Mouse (Mus musculus): ENCODE measurements around the gene Olfr1329. TPM values are rescaled to one million over a fixed set of nuclear protein-coding genes. Genes with fewer than 3 reads are reported as not detected.
"Not testable (repeated sequence)": the region's sequence is repeated elsewhere in the genome, so short reads cannot be mapped to it uniquely, and the experiment has no call there.

Gene Olfr1329
- not detected in 2 replicates for polyA plus RNA-seq (2015; fragmentation: Nextera tagmentation; extraction: Ambion mirVana)

GRCm38 (mm10) chr4:118917365-118917764 lies at the start of gene Olfr1329:
TSS of gene Olfr1329 (minus strand) at chr4:118917465.
- not testable (repeated sequence) for H3K4me3 ChIP-seq (ENCODE audit: low read length); H3K4me2 ChIP-seq (ENCODE audit: low read depth, low read length); H3K9me3 ChIP-seq (ENCODE audit: control insufficient read depth, low read length); ATAC-seq; H3K4me1 ChIP-seq (ENCODE audit: control insufficient read depth, insufficient read depth, low read length); H3K9ac ChIP-seq (ENCODE audit: low read depth, low read length); H3K36me3 ChIP-seq (ENCODE audit: control insufficient read depth, insufficient read depth, low read length); H3K27ac ChIP-seq (ENCODE audit: low read length); H3K27me3 ChIP-seq (replicated peaks; ENCODE audit: control insufficient read depth, insufficient read depth, low read length)
- WGBS: 51% methylated on average over 2 of the region's 2 CpGs

- Histone ChIP-seq H3K27ac (ENCODE audit: low read length) (no peak within 1 kb of the TSS), H3K27me3 (replicated peaks; ENCODE audit: control insufficient read depth, insufficient read depth, low read length) (no peaks in the 10 kb centered on the region), H3K9me3 (ENCODE audit: control insufficient read depth, low read length) (no peaks in the 10 kb centered on the region), H3K9ac (ENCODE audit: low read depth, low read length) (no peak within 1 kb of the TSS), H3K36me3 (ENCODE audit: control insufficient read depth, insufficient read depth, low read length) (no peaks in the 10 kb centered on the region), H3K4me3 (ENCODE audit: low read length) (no peak within 1 kb of the TSS), H3K4me1 (ENCODE audit: control insufficient read depth, insufficient read depth, low read length) (no peaks in the 10 kb centered on the region), H3K4me2 (ENCODE audit: low read depth, low read length) (no peak within 1 kb of the TSS)
- WGBS: 85% methylated on average over 2 of the region's 2 CpGs
- ATAC-seq: no peak
Measured at GRCm38 (mm10) chr4:118961141-118961628, 43.9 kb upstream of the Olfr1329 start, which contains the start of gene Lao1. TSS of gene Lao1 (plus strand) at chr4:118961578.

GRCm38 (mm10) chr4:118958812-118959211 lies 41.5 kb upstream of the Olfr1329 start:
- Histone ChIP-seq H3K4me3 (ENCODE audit: low read length) (no peak overlapping the region), H3K36me3 (ENCODE audit: control insufficient read depth, insufficient read depth, low read length) (no peaks in the 10 kb centered on the region), H3K4me1 (ENCODE audit: control insufficient read depth, insufficient read depth, low read length) (no peaks in the 10 kb centered on the region), H3K4me2 (ENCODE audit: low read depth, low read length) (no peak overlapping the region), H3K27ac (ENCODE audit: low read length) (no peak overlapping the region), H3K9me3 (ENCODE audit: control insufficient read depth, low read length) (no peaks in the 10 kb centered on the region), H3K9ac (ENCODE audit: low read depth, low read length) (no peak overlapping the region), H3K27me3 (replicated peaks; ENCODE audit: control insufficient read depth, insufficient read depth, low read length) (no peaks in the 10 kb centered on the region)
- WGBS: 81% methylated on average over 7 of the region's 7 CpGs
- no peak for ATAC-seq

GRCm38 (mm10) chr4:118938512-118938911 lies 21.2 kb upstream of the Olfr1329 start, which contains the start of gene Olfr1328:
TSS of gene Olfr1328 (minus strand) at chr4:118938612.
- Histone ChIP-seq H3K36me3 (ENCODE audit: control insufficient read depth, insufficient read depth, low read length) (no peaks in the 10 kb centered on the region), H3K9me3 (ENCODE audit: control insufficient read depth, low read length) (no peaks in the 10 kb centered on the region), H3K27ac (ENCODE audit: low read length) (no peak within 1 kb of the TSS), H3K9ac (ENCODE audit: low read depth, low read length) (no peak within 1 kb of the TSS), H3K4me3 (ENCODE audit: low read length) (no peak within 1 kb of the TSS), H3K4me2 (ENCODE audit: low read depth, low read length) (no peak within 1 kb of the TSS), H3K27me3 (replicated peaks; ENCODE audit: control insufficient read depth, insufficient read depth, low read length) (no peaks in the 10 kb centered on the region), H3K4me1 (ENCODE audit: control insufficient read depth, insufficient read depth, low read length) (no peaks in the 10 kb centered on the region)
- 72% methylated on average over 2 of the region's 2 CpGs for WGBS
- ATAC-seq: no peak

GRCm38 (mm10) chr4:118931326-118931725 lies 14.1 kb upstream of the Olfr1329 start:
- ATAC-seq: not testable (repeated sequence)
- WGBS: 83% methylated on average over 3 of the region's 3 CpGs

DNA sequence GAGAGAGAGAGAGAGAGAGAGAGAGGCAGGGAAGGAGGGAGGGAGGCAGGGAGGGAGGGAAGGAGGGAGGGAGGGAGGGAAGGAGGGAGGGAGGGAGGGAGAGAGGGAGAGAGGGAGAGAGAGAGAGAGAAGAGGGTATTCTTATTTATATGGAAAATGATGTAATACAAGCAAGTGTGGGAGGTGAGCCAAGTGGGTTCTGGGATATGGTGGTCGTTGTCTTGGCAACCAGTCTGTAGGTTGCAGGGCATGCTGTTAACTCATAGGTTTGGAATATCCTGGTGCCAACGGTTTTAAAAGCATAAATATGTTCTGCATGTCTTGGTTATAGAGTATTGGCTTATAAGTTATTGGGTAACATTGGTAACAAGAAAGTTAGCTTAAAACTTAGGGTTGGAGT lies 15.3 kb downstream of the Olfr1329 start:
- H3K27ac ChIP-seq (ENCODE audit: low read length): no peak overlapping the region
- H3K36me3 ChIP-seq (ENCODE audit: control insufficient read depth, insufficient read depth, low read length): no peaks in the 10 kb centered on the region
- H3K9me3 ChIP-seq (ENCODE audit: control insufficient read depth, low read length): no peaks in the 10 kb centered on the region
- H3K4me3 ChIP-seq (ENCODE audit: low read length): no peak overlapping the region
- no peak for ATAC-seq
- no peak overlapping the region for H3K4me2 ChIP-seq (ENCODE audit: low read depth, low read length)
- no peak overlapping the region for H3K9ac ChIP-seq (ENCODE audit: low read depth, low read length)
- H3K27me3 ChIP-seq (replicated peaks; ENCODE audit: control insufficient read depth, insufficient read depth, low read length): no peaks in the 10 kb centered on the region
- 61% methylated on average over 2 of the region's 2 CpGs for WGBS
- no peaks in the 10 kb centered on the region for H3K4me1 ChIP-seq (ENCODE audit: control insufficient read depth, insufficient read depth, low read length)

More at GRCm38 (mm10) chr4:118931326-118931725, 14.1 kb upstream of the Olfr1329 start:
- not testable (repeated sequence) for H3K9me3 ChIP-seq (ENCODE audit: control insufficient read depth, low read length); H3K4me2 ChIP-seq (ENCODE audit: low read depth, low read length); H3K4me3 ChIP-seq (ENCODE audit: low read length); H3K27ac ChIP-seq (ENCODE audit: low read length); H3K4me1 ChIP-seq (ENCODE audit: control insufficient read depth, insufficient read depth, low read length); H3K9ac ChIP-seq (ENCODE audit: low read depth, low read length); H3K27me3 ChIP-seq (replicated peaks; ENCODE audit: control insufficient read depth, insufficient read depth, low read length); H3K36me3 ChIP-seq (ENCODE audit: control insufficient read depth, insufficient read depth, low read length)

GRCm38 (mm10) chr4:118888297-118888696 lies 29.0 kb downstream of the Olfr1329 start, which contains the start of gene Olfr1330:
TSS of gene Olfr1330 (plus strand) at chr4:118888597.
- WGBS: 90% methylated on average over 1 of the region's 1 CpGs
- no peaks in the 10 kb centered on the region for H3K27me3 ChIP-seq (replicated peaks; ENCODE audit: control insufficient read depth, insufficient read depth, low read length)
- H3K27ac ChIP-seq (ENCODE audit: low read length): no peak within 1 kb of the TSS
- no peaks in the 10 kb centered on the region for H3K4me1 ChIP-seq (ENCODE audit: control insufficient read depth, insufficient read depth, low read length)
- no peaks in the 10 kb centered on the region for H3K9me3 ChIP-seq (ENCODE audit: control insufficient read depth, low read length)
- ATAC-seq: no peak
- H3K36me3 ChIP-seq (ENCODE audit: control insufficient read depth, insufficient read depth, low read length): no peaks in the 10 kb centered on the region
- no peak within 1 kb of the TSS for H3K9ac ChIP-seq (ENCODE audit: low read depth, low read length)
- H3K4me3 ChIP-seq (ENCODE audit: low read length): no peak within 1 kb of the TSS
- no peak within 1 kb of the TSS for H3K4me2 ChIP-seq (ENCODE audit: low read depth, low read length)

- Histone ChIP-seq H3K9me3 (ENCODE audit: control insufficient read depth, low read length) (no peaks in the 10 kb centered on the region), H3K27me3 (replicated peaks; ENCODE audit: control insufficient read depth, insufficient read depth, low read length) (no peaks in the 10 kb centered on the region), H3K4me2 (ENCODE audit: low read depth, low read length) (no peak overlapping the region), H3K4me3 (ENCODE audit: low read length) (no peak overlapping the region), H3K4me1 (ENCODE audit: control insufficient read depth, insufficient read depth, low read length) (no peaks in the 10 kb centered on the region), H3K27ac (ENCODE audit: low read length) (no peak overlapping the region), H3K9ac (ENCODE audit: low read depth, low read length) (no peak overlapping the region), H3K36me3 (ENCODE audit: control insufficient read depth, insufficient read depth, low read length) (no peaks in the 10 kb centered on the region)
- ATAC-seq: no peak
Measured at GRCm38 (mm10) chr4:118867566-118867965, 49.7 kb downstream of the Olfr1329 start.

Measured in intestine, embryonic 16.5 days (tissue).